Mouse (Mus musculus) testis, adult 2 months (tissue): Measurements from ENCODE around the gene Limk1. TPM values are rescaled to one million over a fixed set of nuclear protein-coding genes. Genes with fewer than 3 reads are reported as not detected.
A peak's percentile ranks its signal among the peaks of the same experiment; 100 is the strongest.

ENCODE experiments used
- H3K27ac ChIP-seq: fragments of 200-500 bp; 2 replicates; pipeline ENCODE4 v1.5.1; 2012; ENCODE audit warnings: low read depth, low read length; ENCODE audit not compliant: control insufficient read depth, insufficient read depth
- H3K27me3 ChIP-seq: fragments of 200-500 bp; 2 replicates; pipeline ENCODE4 v1.6.1; 2012; ENCODE audit warnings: mild to moderate bottlenecking, low read length, moderate library complexity; ENCODE audit not compliant: control insufficient read depth, insufficient read depth
- H3K36me3 ChIP-seq: fragments of 200-500 bp; 2 replicates; pipeline ENCODE4 v1.6.1; 2012; ENCODE audit warnings: mild to moderate bottlenecking, low read length; ENCODE audit not compliant: control insufficient read depth, insufficient read depth
- H3K4me1 ChIP-seq: fragments of 200-500 bp; 2 replicates; pipeline ENCODE4 v1.6.1; 2012; ENCODE audit warnings: low read length; ENCODE audit not compliant: control insufficient read depth, insufficient read depth
- H3K4me3 ChIP-seq: fragments of 200-500 bp; 2 replicates; pipeline ENCODE4 v1.5.1; 2012; ENCODE audit warnings: low read depth, mild to moderate bottlenecking, low read length, moderate library complexity, mixed read lengths; ENCODE audit not compliant: control insufficient read depth
- CTCF ChIP-seq: fragments of 200-500 bp; IDR thresholded peaks from 2 replicates; pipeline ENCODE4 v1.5.1; 2012; ENCODE audit warnings: low read depth, mild to moderate bottlenecking, inconsistent platforms, low read length, moderate library complexity; ENCODE audit not compliant: control insufficient read depth, insufficient read depth, insufficient replicate concordance
- POLR2A ChIP-seq: fragments of 200-500 bp; IDR thresholded peaks from 2 replicates; pipeline ENCODE4 v1.6.1; 2012; ENCODE audit warnings: low read depth, mild to moderate bottlenecking, inconsistent platforms, low read length, moderate library complexity; ENCODE audit not compliant: control insufficient read depth
- polyA plus RNA-seq: library from polyadenylated mRNA; depleted of rRNA; stranded (reverse); fragments of >200 nt; gene quantifications from 2 replicates; pipeline ENCODE4 v1.2.3, GENCODE M21; 2012

Gene Limk1
- polyA plus RNA-seq, 1 experiment: 16.3 TPM

GRCm38 (mm10) chr5:134678031-134678430 is 10.4 kb downstream of the Limk1 start:
- TF ChIP-seq POLR2A (no peak), CTCF (no peak)
- no peak overlapping the region; the same call in 1 of the 2 replicates for H3K4me3 ChIP-seq
- no peaks in the 10 kb centered on the region for H3K36me3 ChIP-seq
- no peaks in the 10 kb centered on the region for H3K4me1 ChIP-seq
- H3K27ac ChIP-seq: no peak overlapping the region; the same call in 1 of the 2 replicates
- no peaks in the 10 kb centered on the region for H3K27me3 ChIP-seq

GRCm38 (mm10) chr5:134677491-134677890 is 10.9 kb downstream of the Limk1 start:
- Histone ChIP-seq H3K27me3 (no peaks in the 10 kb centered on the region), H3K27ac (no peak overlapping the region), H3K36me3 (no peaks in the 10 kb centered on the region), H3K4me3 (no peak overlapping the region), H3K4me1 (no peaks in the 10 kb centered on the region)
- TF ChIP-seq CTCF: no peak
- no peak for TF ChIP-seq POLR2A

DNA sequence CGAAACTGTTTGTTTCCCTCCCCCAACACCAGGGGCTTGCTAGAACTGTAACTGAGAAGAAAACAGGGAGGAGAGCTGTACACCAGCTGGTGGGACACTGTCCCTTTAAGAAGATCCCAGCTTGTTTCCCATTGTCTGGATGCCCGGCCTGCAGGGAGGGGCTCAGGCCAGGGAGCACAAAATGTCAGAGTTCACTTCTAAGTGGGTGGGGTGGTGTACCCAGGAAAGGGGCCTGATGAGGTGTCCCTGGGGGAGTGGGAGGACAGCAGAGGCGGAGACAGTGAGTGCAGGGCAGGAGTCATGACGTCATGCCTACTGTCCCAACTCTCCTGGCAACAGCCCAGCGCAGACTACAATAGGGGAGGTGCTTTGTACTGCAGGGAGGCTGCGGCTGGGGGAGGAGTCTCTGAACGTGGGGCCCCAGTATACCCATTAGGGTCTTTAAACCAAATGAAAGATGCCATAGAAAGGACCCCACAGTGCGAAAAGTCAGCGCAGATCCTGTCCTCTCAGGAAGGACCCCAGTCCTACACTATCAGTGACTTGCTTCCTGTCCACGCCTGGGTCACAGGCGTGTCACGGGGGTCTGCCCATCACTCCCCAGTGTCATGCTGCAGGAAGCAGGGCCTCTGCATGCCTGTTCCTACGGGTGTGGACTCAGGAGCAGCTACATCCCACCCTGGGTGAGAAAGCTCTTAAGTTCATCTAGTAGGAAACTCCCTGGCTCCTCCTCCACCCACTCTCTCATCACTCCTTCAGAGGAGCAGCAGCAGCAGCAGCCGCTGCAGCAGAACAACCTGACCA is 12.2 kb downstream of the Limk1 start:
- Histone ChIP-seq H3K4me1 (no peaks in the 10 kb centered on the region), H3K4me3 (no peak overlapping the region), H3K27me3 (no peaks in the 10 kb centered on the region), H3K27ac (peak overlapping the region; percentile 39; the same call in 1 of the 2 replicates), H3K36me3 (no peaks in the 10 kb centered on the region)
- TF ChIP-seq POLR2A: 0 out of 2 replicates have a peak, but pooled peaks have one; percentile 23
- TF ChIP-seq CTCF: no peak

- no peaks in the 10 kb centered on the region for H3K36me3 ChIP-seq
- TF ChIP-seq POLR2A: no peak
- TF ChIP-seq CTCF: no peak
- no peak overlapping the region for H3K4me3 ChIP-seq
- H3K27me3 ChIP-seq: no peaks in the 10 kb centered on the region
- H3K4me1 ChIP-seq: no peaks in the 10 kb centered on the region
- H3K27ac ChIP-seq: no peak overlapping the region
Measured at GRCm38 (mm10) chr5:134674977-134675376, 13.4 kb downstream of the Limk1 start.

DNA sequence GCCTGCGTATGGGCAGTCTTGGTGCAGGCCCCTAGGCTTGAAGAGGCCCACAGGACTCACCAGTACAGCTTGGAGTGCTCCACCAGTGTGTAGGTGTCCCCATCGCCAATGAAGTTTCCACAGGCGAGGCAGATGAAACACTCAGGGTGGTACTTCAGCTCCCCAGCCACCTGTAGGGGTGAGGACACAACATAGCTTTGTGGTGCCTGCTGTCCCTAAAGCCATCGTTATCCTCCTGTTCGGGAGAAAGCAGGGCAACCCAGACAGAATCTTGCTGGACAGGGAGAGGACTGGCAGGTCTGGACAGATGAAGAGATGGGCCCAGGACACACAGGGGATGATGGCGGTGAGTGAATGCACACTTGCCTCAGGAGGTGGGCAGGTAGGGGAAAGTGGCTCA is 15.8 kb downstream of the Limk1 start:
- Histone ChIP-seq H3K36me3 (no peaks in the 10 kb centered on the region), H3K4me1 (no peaks in the 10 kb centered on the region), H3K27ac (no peak overlapping the region), H3K27me3 (no peaks in the 10 kb centered on the region), H3K4me3 (no peak overlapping the region)
- TF ChIP-seq CTCF (no peak), POLR2A (no peak)

DNA sequence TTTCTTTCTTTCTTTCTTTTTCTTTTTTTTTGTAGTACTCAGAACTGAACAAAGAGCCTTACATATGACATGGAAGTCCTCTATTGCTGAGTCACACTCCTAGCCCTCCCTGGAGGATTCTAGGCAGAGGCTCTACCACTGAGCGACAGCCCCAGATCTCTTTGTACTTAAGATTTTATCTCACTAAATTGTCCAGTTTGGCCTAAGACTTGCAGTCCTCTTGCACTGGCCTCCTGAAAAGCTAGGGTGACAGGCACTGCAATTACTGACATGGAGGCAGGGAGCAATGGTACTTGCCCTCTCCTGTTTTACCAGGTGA is 16.2 kb downstream of the Limk1 start:
- Histone ChIP-seq H3K4me1 (no peaks in the 10 kb centered on the region), H3K27me3 (no peaks in the 10 kb centered on the region), H3K36me3 (no peaks in the 10 kb centered on the region), H3K27ac (no peak overlapping the region), H3K4me3 (no peak overlapping the region)
- no peak for TF ChIP-seq POLR2A
- no peak for TF ChIP-seq CTCF

DNA sequence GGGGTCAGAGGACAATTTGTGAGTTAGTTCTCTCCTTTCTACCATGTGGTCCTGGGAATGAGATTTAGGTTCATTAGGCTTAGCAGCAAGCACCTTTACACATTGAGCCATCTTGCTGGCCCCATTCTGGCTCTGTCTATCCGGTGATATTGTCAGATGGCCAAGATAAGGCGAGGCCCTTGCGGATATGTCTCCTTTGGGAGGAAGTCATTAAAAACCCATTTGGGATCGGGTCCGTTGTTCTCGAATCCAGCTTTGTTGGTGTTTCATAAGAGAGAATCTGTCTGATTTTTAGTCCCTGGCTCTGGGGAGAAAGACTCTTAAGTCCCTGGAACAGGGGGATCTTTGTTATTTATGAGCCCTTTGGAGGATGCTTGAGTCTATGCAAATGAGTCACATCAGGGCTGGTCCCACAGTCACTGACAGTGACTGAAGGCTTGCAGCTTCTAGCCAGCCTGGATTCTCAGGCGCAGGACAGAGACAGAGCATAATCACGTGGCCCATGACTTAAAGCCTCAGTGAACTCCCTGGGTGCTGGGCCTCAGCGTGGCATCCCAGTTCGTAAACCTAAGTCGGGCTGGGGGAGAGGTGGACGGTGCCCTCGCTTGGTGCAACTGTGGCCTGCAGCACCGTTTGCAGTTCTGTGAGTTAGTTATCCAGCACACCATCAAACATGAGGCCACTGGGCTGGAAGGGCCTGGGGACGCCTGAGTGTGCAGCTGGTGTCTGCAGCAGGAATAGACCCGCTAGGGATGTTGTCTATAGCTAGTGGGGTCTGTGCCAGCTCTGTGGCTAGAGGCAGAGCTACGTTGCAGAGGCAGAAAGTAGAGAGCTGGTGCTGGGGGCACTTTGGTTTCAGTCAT is 16.8 kb downstream of the Limk1 start:
- Histone ChIP-seq H3K36me3 (no peaks in the 10 kb centered on the region), H3K4me3 (no peak overlapping the region), H3K4me1 (no peaks in the 10 kb centered on the region), H3K27me3 (no peaks in the 10 kb centered on the region), H3K27ac (no peak overlapping the region)
- TF ChIP-seq CTCF (no peak), POLR2A (no peak)
